Mouse (Mus musculus) G1E (cell line): Measurements from ENCODE around the gene Tln2. TPM values are rescaled to one million over a fixed set of nuclear protein-coding genes. Genes with fewer than 3 reads are reported as not detected.

Experiments
- ATAC-seq: 2 replicates; pipeline ENCODE4 v1.8.0; 2016; ENCODE audit warnings: mild to moderate bottlenecking; ENCODE audit not compliant: insufficient number of reproducible peaks, poor library complexity, low FRiP score, severe bottlenecking; ENCODE audit errors: extremely low read depth
- DNase-seq: peaks from one replicate; pipeline ENCODE4 v3.0.0; 2012; ENCODE audit warnings: low spot score
- H3K27me3 ChIP-seq: 2 replicates; pipeline ENCODE4 v1.6.1; 2012; ENCODE audit warnings: mild to moderate bottlenecking, low read length, inconsistent platforms; ENCODE audit not compliant: insufficient read depth
- H3K36me3 ChIP-seq: replicated peaks from 2 replicates; pipeline ENCODE3; 2012; ENCODE audit warnings: mild to moderate bottlenecking, inconsistent platforms
- H3K4me1 ChIP-seq: 2 replicates; pipeline ENCODE4 v1.6.1; 2012; ENCODE audit warnings: low read depth, low read length, inconsistent platforms, mixed read lengths; ENCODE audit not compliant: insufficient read depth
- H3K4me3 ChIP-seq: 2 replicates; pipeline ENCODE4 v1.5.1; 2012; ENCODE audit warnings: low read depth, mild to moderate bottlenecking, inconsistent platforms, low read length, moderate library complexity, mixed read lengths
- H3K9me3 ChIP-seq: replicated peaks from 2 replicates; pipeline ENCODE4 v1.6.1; 2012; ENCODE audit warnings: inconsistent platforms
- CTCF ChIP-seq: IDR thresholded peaks from 2 replicates; pipeline ENCODE4 v1.5.1; 2012; ENCODE audit warnings: low read depth, low read length, inconsistent platforms, mixed read lengths
- GATA1 ChIP-seq: IDR thresholded peaks from 2 replicates; pipeline ENCODE4 v1.6.1; 2012; ENCODE audit warnings: borderline replicate concordance, low read length, inconsistent platforms, mixed read lengths
- GATA2 ChIP-seq: IDR thresholded peaks from 2 replicates; pipeline ENCODE4 v1.6.1; 2012; ENCODE audit warnings: low read depth, low read length, inconsistent platforms, borderline replicate concordance
- POLR2AphosphoS5 ChIP-seq: IDR thresholded peaks from 2 replicates; pipeline ENCODE4 v1.6.1; 2012; ENCODE audit warnings: low read depth, low read length, inconsistent platforms; ENCODE audit not compliant: insufficient replicate concordance
- TAL1 ChIP-seq: conservative IDR thresholded peaks from 2 replicates; pipeline ENCODE4 v1.6.1; 2012; ENCODE audit warnings: low read depth, low read length, inconsistent platforms, mixed read lengths
- polyA plus RNA-seq: library from polyadenylated mRNA; stranded (reverse); fragments of >175 nt; gene quantifications from 2 replicates; pipeline ENCODE4 v1.2.3, GENCODE M21; 2012
- total RNA-seq, 2 experiments: library from RNA; stranded (forward) in 1 of 2; stranded (reverse) in 1 of 2; fragments of 200-1000 nt in 1 of 2; fragments of >200 nt in 1 of 2; fragmentation: Nextera tagmentation in 1 of 2; gene quantifications; 2 replicates each; pipeline ENCODE4 v1.2.3; 2014 to 2017

Tln2 gene
- total and polyA plus RNA-seq, 3 experiments: 1.6 to 8.1 (median 2.1) TPM

GRCm38 (mm10) chr9:67304992-67305391 lies 254.5 kb downstream of the Tln2 start:
- ATAC-seq (no peak), DNase-seq (no peak)
- Histone ChIP-seq H3K4me1 (no peaks in the 10 kb centered on the region), H3K27me3 (peaks cover 6% of the 10 kb centered on the region; the same call in 1 of the 2 replicates), H3K36me3 (no peaks in the 10 kb centered on the region), H3K9me3 (no peaks in the 10 kb centered on the region), H3K4me3 (no peak overlapping the region)
- TF ChIP-seq GATA1 (no peak), GATA2 (no peak), TAL1 (no peak), CTCF (no peak), POLR2AphosphoS5 (no peak)

- no peaks in the 10 kb centered on the region for H3K4me1 ChIP-seq
- no peak for TF ChIP-seq GATA1
- TF ChIP-seq CTCF: no peak
- TF ChIP-seq POLR2AphosphoS5: no peak
- TF ChIP-seq TAL1: no peak
- no peak for TF ChIP-seq GATA2
- no peak for ATAC-seq
- H3K9me3 ChIP-seq: no peaks in the 10 kb centered on the region
- H3K27me3 ChIP-seq: peaks cover 6% of the 10 kb centered on the region; the same call in 1 of the 2 replicates
- H3K36me3 ChIP-seq: no peaks in the 10 kb centered on the region
- H3K4me3 ChIP-seq: no peak overlapping the region
- no peak for DNase-seq
Observed at GRCm38 (mm10) chr9:67303986-67304385, 255.5 kb downstream of the Tln2 start.

GRCm38 (mm10) chr9:67303038-67303437 lies 256.5 kb downstream of the Tln2 start:
- no peaks in the 10 kb centered on the region for H3K36me3 ChIP-seq
- peaks cover 6% of the 10 kb centered on the region; the same call in 1 of the 2 replicates for H3K27me3 ChIP-seq
- ATAC-seq (no peak), DNase-seq (no peak)
- no peak for TF ChIP-seq TAL1
- TF ChIP-seq GATA2: no peak
- TF ChIP-seq GATA1: no peak
- no peak for TF ChIP-seq CTCF
- no peak for TF ChIP-seq POLR2AphosphoS5
- no peaks in the 10 kb centered on the region for H3K4me1 ChIP-seq
- no peaks in the 10 kb centered on the region for H3K9me3 ChIP-seq
- no peak overlapping the region for H3K4me3 ChIP-seq

- DNase-seq (no peak), ATAC-seq (no peak)
- no peak for TF ChIP-seq GATA1
- TF ChIP-seq TAL1: no peak
- Histone ChIP-seq H3K27me3 (peaks cover 6% of the 10 kb centered on the region; the same call in 1 of the 2 replicates), H3K9me3 (no peaks in the 10 kb centered on the region), H3K36me3 (no peaks in the 10 kb centered on the region), H3K4me3 (no peak overlapping the region), H3K4me1 (no peaks in the 10 kb centered on the region)
Observed at GRCm38 (mm10) chr9:67302386-67302989, 257.0 kb downstream of the Tln2 start.

GRCm38 (mm10) chr9:67301571-67301970 lies 257.9 kb downstream of the Tln2 start:
- Histone ChIP-seq H3K27me3 (peaks cover 6% of the 10 kb centered on the region; the same call in 1 of the 2 replicates), H3K9me3 (no peaks in the 10 kb centered on the region), H3K4me3 (no peak overlapping the region), H3K4me1 (no peaks in the 10 kb centered on the region), H3K36me3 (no peaks in the 10 kb centered on the region)
- DNase-seq (no peak), ATAC-seq (no peak)
- TF ChIP-seq POLR2AphosphoS5: no peak
- TF ChIP-seq CTCF: no peak
- no peak for TF ChIP-seq GATA1
- no peak for TF ChIP-seq GATA2
- TF ChIP-seq TAL1: no peak

GRCm38 (mm10) chr9:67300769-67301168 lies 258.7 kb downstream of the Tln2 start:
- no peaks in the 10 kb centered on the region for H3K9me3 ChIP-seq
- ATAC-seq: no peak
- no peak for DNase-seq
- no peaks in the 10 kb centered on the region for H3K36me3 ChIP-seq
- TF ChIP-seq POLR2AphosphoS5 (no peak), CTCF (no peak), GATA2 (no peak), TAL1 (no peak), GATA1 (no peak)
- H3K4me3 ChIP-seq: no peak overlapping the region
- no peaks in the 10 kb centered on the region for H3K4me1 ChIP-seq
- H3K27me3 ChIP-seq: peaks cover 6% of the 10 kb centered on the region; the same call in 1 of the 2 replicates
